Mouse (Mus musculus) regulatory T cell (primary cell): ENCODE data around the gene Bcl7c.

Experiments used
- in situ Hi-C: fragments of 300-600 bp; cut with MboI, MseI; formaldehyde crosslinking; loops from one replicate; pipeline ENCODE4 v1.15.1; 2025; ENCODE audit warnings: high pct_unique_total_duplicates

Gene Bcl7c

GRCm38 (mm10) chr7:127685304-127686018 lies 23.3 kb downstream of the Bcl7c start:
- in situ Hi-C loops: no loop called here

DNA sequence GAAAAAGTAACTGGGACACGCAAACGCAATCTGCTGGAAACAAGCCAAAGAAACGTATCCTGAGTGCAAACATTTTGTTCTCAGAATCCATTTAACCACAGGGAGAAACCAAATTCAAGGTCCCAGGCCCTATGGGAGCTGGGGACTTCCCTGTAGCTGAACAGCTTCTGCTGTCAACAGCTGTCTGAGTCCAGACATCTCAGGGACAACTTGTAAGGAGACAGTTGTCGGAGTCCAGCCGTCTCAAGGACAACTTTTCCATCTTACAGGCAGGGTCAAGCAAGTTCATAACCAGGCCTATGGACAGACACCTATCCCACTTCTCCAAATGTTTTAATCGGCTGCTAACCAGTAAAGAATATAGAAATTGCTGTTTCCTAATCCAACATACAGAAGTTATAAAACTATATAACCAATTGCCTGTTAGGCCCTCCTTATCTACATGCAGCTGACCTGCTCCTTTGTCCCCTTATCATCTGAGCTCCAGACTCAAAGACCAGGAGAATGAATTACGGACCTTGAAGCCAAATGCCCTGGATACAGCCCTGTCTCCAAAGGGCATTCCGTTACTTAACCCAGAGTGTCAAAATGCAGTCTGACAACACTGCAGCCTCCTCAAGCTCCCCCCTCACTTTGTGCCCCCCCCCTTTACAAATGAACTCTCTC lies 26.7 kb downstream of the Bcl7c start:
- in situ Hi-C loops: no loop called here

DNA sequence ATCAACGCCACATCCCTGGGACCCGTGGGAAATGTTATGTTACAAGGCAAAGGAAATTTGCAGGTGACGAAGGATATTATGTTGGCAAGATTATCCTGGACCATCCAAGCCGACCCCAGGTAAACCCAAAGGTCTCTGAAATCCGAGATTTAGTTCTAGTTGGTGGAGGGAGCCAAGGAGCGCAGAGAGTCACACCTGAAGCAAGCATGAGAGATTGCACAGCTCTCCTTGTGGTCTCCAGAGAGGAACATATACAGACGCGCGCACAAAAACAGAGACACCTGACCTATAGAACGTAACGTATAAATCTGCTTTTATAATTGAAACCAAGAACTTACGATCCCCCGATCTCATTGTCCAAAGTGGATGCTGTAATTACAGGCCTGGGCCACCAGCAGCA lies 28.2 kb downstream of the Bcl7c start:
- in situ Hi-C loops: no loop called here

GRCm38 (mm10) chr7:127678811-127679210 lies 29.9 kb downstream of the Bcl7c start:
- in situ Hi-C loops: loop anchor here (5.0 kb wide), 1 partner anchor 83 kb away; no protein-coding TSS in a partner anchor

GRCm38 (mm10) chr7:127677609-127678008 lies 31.1 kb downstream of the Bcl7c start:
- in situ Hi-C loops: loop anchor here (5.0 kb wide), 1 partner anchor 85 kb away; no protein-coding TSS in a partner anchor

DNA sequence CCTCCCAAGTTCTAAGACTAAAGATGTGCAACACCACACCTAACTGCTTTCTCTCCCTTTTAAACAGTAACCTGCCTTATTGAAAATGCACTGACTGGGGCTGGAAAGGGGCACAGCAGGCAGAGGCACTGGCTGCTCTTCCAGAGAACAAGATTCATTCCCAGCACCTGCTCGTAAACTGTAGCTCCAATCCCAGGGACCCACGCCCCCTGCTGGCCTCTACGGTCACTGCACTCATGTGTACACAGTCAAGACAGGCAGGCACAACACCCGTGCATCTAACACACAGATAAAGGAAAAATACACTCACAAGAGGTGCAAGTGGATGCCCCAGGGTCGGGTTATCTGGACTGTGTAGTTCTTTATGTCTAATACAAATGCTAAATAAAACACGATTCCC lies 31.7 kb downstream of the Bcl7c start:
- in situ Hi-C loops: loop anchor here (5.0 kb wide), 1 partner anchor 85 kb away; no protein-coding TSS in a partner anchor

- in situ Hi-C loops: loop anchor here (5.0 kb wide), 1 partner anchor 87 kb away; no protein-coding TSS in a partner anchor
Measured at GRCm38 (mm10) chr7:127675391-127675811, 33.3 kb downstream of the Bcl7c start.

DNA sequence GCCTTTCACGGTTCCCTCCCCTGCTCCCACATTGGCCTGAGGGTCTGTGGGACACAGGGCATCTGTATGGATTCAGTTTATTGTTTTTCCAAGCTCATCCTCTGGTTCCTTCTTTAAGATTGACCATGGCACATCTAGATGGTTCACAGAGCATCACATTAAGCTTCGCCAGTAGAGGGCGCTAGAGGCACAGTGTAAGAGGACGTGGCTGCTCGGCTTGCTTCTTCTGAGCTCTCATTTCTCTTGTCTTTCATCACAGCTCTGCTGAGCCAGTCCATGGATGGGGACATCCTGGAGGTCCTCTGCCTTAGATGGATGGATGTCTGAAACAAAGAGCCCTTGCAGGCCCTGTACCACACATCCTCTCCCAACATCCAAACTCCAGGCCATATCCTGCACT lies 33.8 kb downstream of the Bcl7c start:
- in situ Hi-C loops: loop anchor here (5.0 kb wide), 1 partner anchor 87 kb away; no protein-coding TSS in a partner anchor

GRCm38 (mm10) chr7:127672776-127673175 lies 36.0 kb downstream of the Bcl7c start:
- in situ Hi-C loops: no loop called here

- in situ Hi-C loops: no loop called here
Measured at GRCm38 (mm10) chr7:127671880-127672774, 36.6 kb downstream of the Bcl7c start.

- in situ Hi-C loops: loop anchor here (5.0 kb wide), 1 partner anchor 50 kb away; no protein-coding TSS in a partner anchor
Measured at GRCm38 (mm10) chr7:127667171-127667570, 41.6 kb downstream of the Bcl7c start.

DNA sequence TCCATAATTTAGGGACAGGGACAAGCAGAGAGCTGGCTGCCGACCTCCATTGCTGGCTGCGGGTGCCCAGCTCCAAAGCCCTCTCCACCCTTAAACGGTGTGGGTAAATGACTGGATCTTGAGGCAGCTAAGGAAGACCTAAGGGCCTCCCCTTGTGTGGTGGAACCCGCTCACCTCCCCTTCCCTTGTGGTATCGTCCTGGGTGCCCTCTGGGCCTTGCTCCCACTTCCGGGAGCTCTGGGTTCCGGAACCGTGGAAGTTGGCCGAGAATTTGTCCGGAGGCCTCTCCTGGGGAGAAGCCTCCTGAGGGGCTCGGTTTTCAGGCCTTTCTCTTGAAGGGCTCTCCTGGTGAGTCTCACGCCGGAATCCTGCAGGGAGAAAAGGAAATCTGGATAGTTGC lies 42.1 kb downstream of the Bcl7c start:
- in situ Hi-C loops: loop anchor here (5.0 kb wide), 1 partner anchor 51 kb away; no protein-coding TSS in a partner anchor

DNA sequence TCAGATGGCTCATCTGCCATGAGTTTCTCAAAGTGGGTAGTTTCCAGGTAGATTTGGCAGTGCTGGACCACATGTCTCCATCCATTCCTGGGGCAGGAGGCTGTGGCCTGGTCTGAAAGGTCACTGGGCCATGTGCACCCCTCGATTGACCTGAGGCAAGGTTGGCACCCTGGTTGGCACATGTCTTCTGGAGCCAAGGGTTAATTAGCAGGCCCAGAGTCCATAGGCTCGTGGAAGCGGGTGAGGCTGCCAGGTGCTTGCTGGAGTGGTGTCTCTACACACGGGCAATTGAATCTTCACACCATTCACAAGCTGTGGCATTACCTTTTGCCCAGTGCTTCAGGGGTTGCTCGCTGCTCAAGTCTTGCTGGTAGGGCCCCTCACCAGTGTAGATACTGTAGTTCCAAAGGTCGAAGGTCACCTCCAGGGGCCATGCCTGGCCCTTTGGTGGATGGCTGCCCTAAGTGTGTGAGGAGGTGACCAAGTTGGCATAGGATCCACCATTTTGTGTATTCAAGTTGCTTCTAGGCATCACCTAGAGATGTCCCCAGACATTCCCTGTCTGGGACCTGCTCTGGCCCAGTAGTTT lies 42.6 kb downstream of the Bcl7c start:
- in situ Hi-C loops: loop anchor here (5.0 kb wide), 1 partner anchor 51 kb away; no protein-coding TSS in a partner anchor

DNA sequence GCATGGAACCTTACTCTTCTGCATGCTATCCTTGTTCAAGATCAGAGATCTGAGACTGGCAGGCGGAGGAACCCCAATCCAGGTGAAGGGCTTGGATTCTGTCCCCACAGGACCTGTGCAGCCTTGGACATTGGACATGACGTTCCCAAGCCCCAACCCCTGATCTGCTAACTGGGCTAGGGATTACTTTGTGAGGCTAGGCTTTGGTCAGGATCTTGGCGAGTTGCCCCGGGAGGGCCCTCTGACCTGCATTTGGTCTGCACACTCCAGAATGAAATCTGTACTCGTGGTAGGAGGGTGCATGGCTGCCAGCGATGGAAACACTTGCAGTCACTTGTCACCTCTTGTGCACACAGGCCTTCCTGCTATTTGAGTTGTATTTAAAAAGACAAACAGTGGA lies 45.8 kb downstream of the Bcl7c start:
- in situ Hi-C loops: no loop called here

DNA sequence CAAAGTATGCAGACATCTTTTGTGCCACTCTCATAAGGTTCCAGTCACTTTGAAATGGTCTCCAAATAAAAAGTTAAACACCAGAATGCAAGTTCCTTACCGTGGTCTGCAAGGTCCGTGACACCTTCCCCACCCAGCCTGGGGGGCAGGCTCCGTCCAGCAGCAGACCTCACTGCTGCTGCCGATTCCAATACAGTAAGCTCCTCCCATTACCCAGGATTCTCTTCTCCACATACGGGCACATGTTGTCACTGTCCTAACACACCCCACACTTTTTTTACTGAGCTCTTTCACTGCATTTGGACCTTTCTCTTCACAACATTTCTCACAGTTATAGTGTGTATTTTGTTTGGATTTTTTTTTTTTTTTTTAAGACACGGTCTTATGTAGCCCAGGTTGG lies 46.9 kb downstream of the Bcl7c start:
- in situ Hi-C loops: no loop called here

- in situ Hi-C loops: no loop called here
Measured at GRCm38 (mm10) chr7:127660882-127661281, 47.9 kb downstream of the Bcl7c start.

DNA sequence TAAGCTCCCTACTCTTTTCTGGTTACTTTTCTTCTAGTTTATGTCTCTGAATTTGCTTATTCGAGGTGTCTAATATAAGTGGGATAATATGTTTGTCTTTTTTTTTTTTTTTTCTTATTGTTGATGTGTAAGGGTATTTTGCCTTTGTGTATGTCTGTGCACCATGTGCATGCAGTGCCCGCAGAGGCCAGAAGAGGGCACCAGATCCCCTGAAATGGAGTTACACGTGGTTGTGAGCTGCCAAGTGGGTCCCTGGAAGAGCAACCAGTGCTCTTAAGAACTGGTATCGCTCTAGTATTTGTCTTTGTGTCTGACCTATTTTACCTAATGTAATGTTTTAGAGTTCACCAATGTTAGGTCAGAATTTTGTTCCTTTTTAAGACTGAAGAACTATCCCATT lies 51.8 kb downstream of the Bcl7c start:
- in situ Hi-C loops: loop anchor here (5.0 kb wide), 1 partner anchor 60 kb away; no protein-coding TSS in a partner anchor

- in situ Hi-C loops: no loop called here
Measured at GRCm38 (mm10) chr7:127654318-127654717, 54.4 kb downstream of the Bcl7c start.

DNA sequence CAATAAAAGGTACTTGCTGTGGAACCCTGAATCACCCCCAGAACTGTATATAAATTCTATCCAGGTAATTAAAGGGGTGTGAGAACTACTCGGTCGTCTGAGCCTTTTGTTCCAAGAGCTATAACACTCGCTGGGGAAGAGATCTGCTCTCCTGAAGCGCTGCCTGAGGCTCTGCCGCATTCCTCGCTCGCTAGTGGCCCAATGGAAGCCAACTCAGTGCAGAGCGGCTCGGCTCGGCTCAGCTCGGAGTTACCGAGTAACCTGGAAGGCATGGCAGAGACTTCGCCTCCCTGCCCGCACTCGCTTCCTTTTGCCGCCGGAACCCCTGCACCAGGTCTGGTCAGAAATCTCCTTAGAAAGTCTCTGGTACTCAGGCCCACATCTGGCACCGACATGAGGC lies 56.7 kb downstream of the Bcl7c start:
- in situ Hi-C loops: no loop called here

- in situ Hi-C loops: no loop called here
Measured at GRCm38 (mm10) chr7:127651624-127652023, 57.1 kb downstream of the Bcl7c start.

DNA sequence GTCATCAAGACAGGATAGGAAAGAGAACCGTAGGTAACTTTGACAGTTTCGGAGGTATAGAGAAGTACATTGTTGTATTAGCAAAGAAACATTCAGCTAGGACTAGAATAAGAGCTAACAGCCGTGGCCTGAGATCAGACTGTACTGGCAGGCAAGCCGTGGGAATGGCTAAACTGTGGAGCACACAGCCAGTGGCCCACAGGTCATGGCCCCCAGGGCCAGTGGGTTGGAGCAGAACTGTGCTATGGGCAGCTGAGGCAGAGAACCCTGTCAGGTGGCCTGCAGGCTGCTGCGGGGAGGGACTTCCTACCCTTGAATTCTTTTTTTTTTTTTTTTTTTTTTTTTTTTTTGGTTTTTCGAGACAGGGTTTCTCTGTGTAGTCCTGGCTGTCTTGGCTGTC lies 59.5 kb downstream of the Bcl7c start:
- in situ Hi-C loops: no loop called here
